Mouse (Mus musculus): ENCODE measurements around the gene Ano1.

DNA sequence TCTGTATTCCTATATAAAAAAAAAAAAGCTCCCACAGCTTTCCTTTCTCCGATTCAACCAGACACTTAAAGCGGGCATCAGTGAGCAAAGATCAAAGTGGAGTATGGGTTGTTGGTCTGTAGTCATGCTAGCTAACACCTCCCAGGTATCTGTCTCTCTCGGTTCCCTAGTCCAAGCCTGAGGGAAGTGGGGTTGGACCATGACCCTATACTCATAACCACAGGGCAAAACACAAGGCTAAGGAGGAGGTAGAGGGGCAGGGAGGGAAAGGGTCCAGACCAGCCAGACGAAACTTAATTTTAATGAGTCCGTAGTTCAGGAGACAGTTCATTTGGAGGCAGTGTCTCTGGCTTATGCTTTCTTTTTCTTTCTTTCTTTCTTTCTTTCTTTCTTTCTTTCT lies 179.5 kb downstream of the Ano1 start:
- TF ChIP-seq POLR2A (IDR thresholded peaks at IDR 0.05; ENCODE audit: extremely low read depth, insufficient read depth, low read length) (no peak), CTCF (IDR thresholded peaks at IDR 0.05; ENCODE audit: low read depth, low read length) (no peak)

All from liver, adult 2 months (tissue).